17 mouse cellular contexts compared by ENCODE assay signal in the genomic region with DNA sequence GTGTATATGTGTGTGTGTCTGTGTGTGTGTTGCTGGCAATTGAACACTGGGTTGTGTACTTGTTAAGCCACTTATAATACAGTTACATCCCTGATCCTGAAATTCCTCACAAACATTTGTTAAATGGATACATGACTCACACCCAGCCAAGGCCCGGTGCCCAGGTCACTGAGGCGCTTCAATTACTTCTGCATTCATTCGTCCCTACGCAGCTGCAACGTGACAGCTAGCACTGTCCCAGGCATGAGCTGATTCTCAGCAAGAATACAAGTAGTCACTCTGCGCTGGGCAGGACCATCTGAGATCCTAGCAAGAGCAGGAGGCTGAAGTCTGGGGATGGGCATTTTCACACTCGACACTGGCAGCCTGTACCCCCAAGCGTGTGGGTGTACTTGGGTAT. TPM values are rescaled to one million over a fixed set of nuclear protein-coding genes. Genes with fewer than 3 reads are reported as not detected.
A peak's percentile ranks its signal among the peaks of the same experiment; 100 is the strongest.
DNase-seq lines count a peak whose midpoint lies in the region; ATAC-seq lines count a peak whose summit lies in the region.
"Had no signal": no experiment of that assay in that cellular context is flagged by ENCODE, and none has a peak within 500 bp of the region (broad histone marks: within the 10 kb centered on the region; RNA-seq: fewer than 3 reads in every experiment).

No protein-coding gene starts in this region.

- no peak overlapping the region for H3K4me2 ChIP-seq in hindbrain, embryonic 11.5 days (replicated peaks; ENCODE audit: low read depth, low read length)
- H3K4me2 ChIP-seq in hindbrain, embryonic 14.5 days (replicated peaks), result no peak overlapping the region
- H3K4me2 ChIP-seq: heart, embryonic 13.5 days; limb, embryonic 13.5 days; liver, embryonic 15.5 days; midbrain, embryonic 13.5 days had no signal

- 0 out of 2 replicates have a peak overlapping the region, but pooled peaks have one; percentile 15 for H3K9ac ChIP-seq in hindbrain, embryonic 11.5 days (ENCODE audit: low read depth, low read length)
- no peak overlapping the region for H3K9ac ChIP-seq in hindbrain, embryonic 14.5 days
- H3K9ac ChIP-seq: heart, embryonic 13.5 days; limb, embryonic 13.5 days; liver, embryonic 15.5 days; midbrain, embryonic 13.5 days had no signal

- DNase-seq in adrenal gland, postnatal 10 days, result peak; percentile 32
- DNase-seq in adrenal gland, adult 18-20 months (ENCODE audit: low spot score in 2 of 2), result no peak
- no peak for DNase-seq in hindbrain, embryonic 11.5 days (ENCODE audit: low spot score)
- no peak for DNase-seq in hindbrain, embryonic 14.5 days (ENCODE audit: low spot score)
- DNase-seq in NIH3T3 (ENCODE audit: low read depth), result peak; percentile 41
- peak; percentile 50 for DNase-seq in lung, postnatal 10 days
- no peak for DNase-seq in kidney, adult 9 months
- DNase-seq in urinary bladder, adult 18-20 months (ENCODE audit: low spot score in 2 of 2), result no peak
- DNase-seq: cerebellum, adult 8-10 months; heart, postnatal 36 days; kidney, adult 11 months; kidney, postnatal 14 days; right cerebral cortex, adult 18-20 months had no signal

- H3K36me3 ChIP-seq in hindbrain, embryonic 11.5 days (ENCODE audit: control insufficient read depth, insufficient read depth, low read length), result no peaks in the 10 kb centered on the region
- H3K36me3 ChIP-seq in hindbrain, embryonic 14.5 days (replicated peaks; ENCODE audit: control insufficient read depth, insufficient read depth), result no peaks in the 10 kb centered on the region
- H3K36me3 ChIP-seq: liver, embryonic 15.5 days; midbrain, embryonic 13.5 days had no signal

- peaks cover 11% of the 10 kb centered on the region for H3K4me1 ChIP-seq in hindbrain, embryonic 11.5 days (replicated peaks; ENCODE audit: control insufficient read depth, insufficient read depth, low read length)
- peaks cover 25% of the 10 kb centered on the region for H3K4me1 ChIP-seq in hindbrain, embryonic 14.5 days (replicated peaks; ENCODE audit: control insufficient read depth, insufficient read depth, low read length)

- H3K4me3 ChIP-seq in hindbrain, embryonic 11.5 days (ENCODE audit: low read depth, low read length), result no peak overlapping the region
- H3K4me3 ChIP-seq in hindbrain, embryonic 14.5 days (replicated peaks; ENCODE audit: low read length), result no peak overlapping the region
- H3K4me3 ChIP-seq: heart, embryonic 13.5 days; limb, embryonic 13.5 days; liver, embryonic 15.5 days; midbrain, embryonic 13.5 days had no signal

- H3K27me3 ChIP-seq in hindbrain, embryonic 11.5 days (ENCODE audit: control insufficient read depth, insufficient read depth, low read length), result no peaks in the 10 kb centered on the region
- no peaks in the 10 kb centered on the region for H3K27me3 ChIP-seq in hindbrain, embryonic 14.5 days (ENCODE audit: control insufficient read depth, insufficient read depth, low read length)
- H3K27me3 ChIP-seq: heart, embryonic 13.5 days; limb, embryonic 13.5 days; liver, embryonic 15.5 days; midbrain, embryonic 13.5 days had no signal

- WGBS in hindbrain, embryonic 11.5 days, result 73% methylated on average over 8 of the region's 8 CpGs
- 47% methylated on average over 8 of the region's 8 CpGs for WGBS in hindbrain, embryonic 14.5 days

- no peaks in the 10 kb centered on the region for H3K9me3 ChIP-seq in hindbrain, embryonic 11.5 days (ENCODE audit: control insufficient read depth, low read length)
- no peaks in the 10 kb centered on the region for H3K9me3 ChIP-seq in hindbrain, embryonic 14.5 days (ENCODE audit: control insufficient read depth, low read length)
- H3K9me3 ChIP-seq: heart, embryonic 13.5 days; limb, embryonic 13.5 days; liver, embryonic 15.5 days; midbrain, embryonic 13.5 days had no signal

- H3K27ac ChIP-seq in hindbrain, embryonic 11.5 days (ENCODE audit: low read depth, low read length), result no peak overlapping the region
- no peak overlapping the region for H3K27ac ChIP-seq in hindbrain, embryonic 14.5 days
- H3K27ac ChIP-seq: limb, embryonic 13.5 days; liver, embryonic 15.5 days; midbrain, embryonic 13.5 days had no signal

- no peak for ATAC-seq in hindbrain, embryonic 11.5 days (ENCODE audit: low FRiP score)
- no peak for ATAC-seq in hindbrain, embryonic 14.5 days (ENCODE audit: low FRiP score)
- ATAC-seq: midbrain, embryonic 13.5 days had no signal

RNA-seq across cellular contexts. Expression of gene Mrc2, which starts 22.9 kb away (rescaled TPM):
- 10 to 100 TPM; 27.6 to 28.0 TPM for total RNA-seq in adrenal gland, postnatal 10 days (2021)
- total RNA-seq in adrenal gland, adult 18-20 months (2021), result 10 to 100 TPM; 15.2 to 18.3 TPM
- 6.6 and 7.2 TPM in 2 replicates for polyA plus RNA-seq in hindbrain, embryonic 11.5 days (2014; fragmentation: Nextera tagmentation; extraction: Ambion mirVana)
- polyA plus RNA-seq in hindbrain, embryonic 14.5 days (2014; fragmentation: Nextera tagmentation; extraction: Ambion mirVana), result 3.4 and 3.7 TPM in 2 replicates

Comparison
In these comparisons a context has a peak if more than half of its experiments do, and no peak if none do; other contexts are left out.
1. DNase-seq: peak in adrenal gland, postnatal 10 days (single experiment), NIH3T3 (single experiment) and lung, postnatal 10 days (single experiment); none in adrenal gland, adult 18-20 months (0 of 2), hindbrain, embryonic 11.5 days (single experiment), hindbrain, embryonic 14.5 days (single experiment), kidney, adult 9 months (single experiment) and urinary bladder, adult 18-20 months (0 of 2).